Mouse (Mus musculus) embryonic fibroblast, embryonic 13.5 days (primary cell): ENCODE measurements around the gene Chd9.
"Not testable (repeated sequence)": the region's sequence is repeated elsewhere in the genome, so short reads cannot be mapped to it uniquely, and the experiment has no call there.

ENCODE experiments used
- CTCF ChIP-seq: IDR thresholded peaks from 2 replicates; pipeline ENCODE4 v1.5.1; 2011; ENCODE audit warnings: mild to moderate bottlenecking, control low read depth, low read length, moderate library complexity, borderline replicate concordance; ENCODE audit not compliant: insufficient read depth
- POLR2A ChIP-seq: IDR thresholded peaks from 2 replicates; pipeline ENCODE4 v1.6.1; 2011; ENCODE audit warnings: low read depth, mild to moderate bottlenecking, control low read depth, low read length, moderate library complexity

DNA sequence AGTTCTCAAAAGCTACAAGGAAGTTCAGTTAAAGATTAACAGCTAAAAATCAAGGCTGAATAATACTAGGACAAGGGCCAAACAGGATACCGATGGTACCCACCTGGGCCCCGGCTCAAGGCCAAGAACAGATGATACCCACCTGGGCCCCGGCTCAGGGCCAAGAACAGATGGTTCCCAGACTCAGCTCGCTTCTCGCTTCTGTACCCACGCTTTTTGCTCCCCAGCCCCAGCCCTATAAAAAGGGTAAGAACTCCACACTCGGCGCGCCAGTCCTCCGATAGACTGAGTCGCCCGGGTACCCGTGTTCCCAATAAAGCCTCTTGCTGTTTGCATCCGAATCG lies 58.2 kb downstream of the Chd9 start:
- not testable (repeated sequence) for TF ChIP-seq CTCF, POLR2A
